Mouse (Mus musculus) liver, adult 2 months (tissue): ENCODE measurements around the gene Pnp2.

ENCODE experiments used
- CTCF ChIP-seq: fragments of 200-500 bp; IDR thresholded peaks from 2 replicates; pipeline ENCODE4 v1.5.1; 2011; ENCODE audit warnings: low read depth, low read length, control low read depth
- POLR2A ChIP-seq: fragments of 200-500 bp; IDR thresholded peaks from 2 replicates; pipeline ENCODE4 v1.6.1; 2011; ENCODE audit warnings: low read length, control low read depth; ENCODE audit not compliant: insufficient read depth; ENCODE audit errors: extremely low read depth

DNA sequence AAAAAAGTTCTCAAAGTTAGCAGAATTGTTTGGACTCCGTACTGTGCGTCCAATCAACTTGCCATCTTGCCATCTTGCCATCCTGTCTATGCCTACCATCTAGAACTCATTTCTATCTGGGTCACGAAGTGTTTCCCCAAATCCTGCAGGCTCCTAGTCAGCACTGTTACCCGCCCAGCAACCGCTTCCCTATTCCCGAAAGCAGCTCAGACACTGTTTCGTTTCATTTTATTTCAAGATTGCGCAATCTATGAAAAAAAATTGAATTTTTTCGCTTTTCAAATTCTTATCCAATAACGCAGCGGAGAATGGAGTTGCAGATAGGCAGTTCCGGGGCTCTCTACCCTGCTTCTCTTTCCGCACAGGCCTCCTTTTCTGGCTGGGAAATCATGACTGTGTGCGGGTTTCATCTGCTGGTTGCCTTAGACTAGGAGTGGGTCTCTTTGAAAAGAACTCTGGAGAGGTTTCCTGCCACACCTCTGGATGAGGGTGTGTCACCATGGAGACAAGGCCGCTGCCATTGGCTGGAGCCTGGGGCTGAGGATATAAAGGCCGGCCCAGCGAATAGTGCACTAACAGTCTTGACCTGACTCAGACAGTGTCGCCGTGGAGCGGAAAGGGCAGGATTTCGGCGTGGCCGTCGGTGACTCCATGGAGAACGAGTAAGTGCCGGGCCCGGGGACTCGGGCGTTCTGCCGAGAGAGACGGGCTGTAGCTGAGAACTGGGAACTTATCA is 11.7 kb upstream of the Pnp2 start, which contains the start of gene Gm49342:
- TF ChIP-seq POLR2A = peak; percentile 99
- peak; percentile 47; the same call in 1 of the 2 replicates for TF ChIP-seq CTCF
